Mouse (Mus musculus): ENCODE results near the gene Gm5678.

- TF ChIP-seq POLR2A (IDR thresholded peaks at IDR 0.05; ENCODE audit: borderline replicate concordance, control insufficient read depth, low read depth, low read length) (no peak), CTCF (IDR thresholded peaks at IDR 0.05; ENCODE audit: control insufficient read depth, insufficient read depth, low read length) (no peak)
Measured at GRCm38 (mm10) chr16:93678206-93678605, 50.3 kb downstream of the Gm5678 start.

Measured in bone marrow, adult 2 months (tissue).